Mouse (Mus musculus): Measurements from ENCODE around the gene Nedd9. TPM values are rescaled to one million over a fixed set of nuclear protein-coding genes. Genes with fewer than 3 reads are reported as not detected.

Gene Nedd9
- polyA plus RNA-seq, 1 experiment, result 26.5 TPM

- H3K4me1 ChIP-seq (ENCODE audit: control insufficient read depth, insufficient read depth, low read length), result peaks cover 2% of the 10 kb centered on the region; the same call in 1 of the 2 replicates
- TF ChIP-seq POLR2A (IDR thresholded peaks at IDR 0.05; ENCODE audit: borderline replicate concordance, control insufficient read depth, low read depth, low read length) (no peak), CTCF (IDR thresholded peaks at IDR 0.05; ENCODE audit: control insufficient read depth, insufficient read depth, low read length) (no peak)
- H3K4me3 ChIP-seq (replicated peaks; ENCODE audit: control insufficient read depth, low read depth, low read length), result no peak overlapping the region
- H3K27ac ChIP-seq (ENCODE audit: control insufficient read depth, insufficient read depth, low read depth, low read length, poor library complexity), result no peak overlapping the region
- WGBS, result 85% methylated on average over 10 of the region's 10 CpGs
Observed at GRCm38 (mm10) chr13:41457798-41458390, 29.3 kb downstream of the Nedd9 start.

- H3K27ac ChIP-seq (ENCODE audit: control insufficient read depth, insufficient read depth, low read depth, low read length, poor library complexity), result no peak overlapping the region
- no peak for TF ChIP-seq CTCF (IDR thresholded peaks at IDR 0.05; ENCODE audit: control insufficient read depth, insufficient read depth, low read length)
- no peak for TF ChIP-seq POLR2A (IDR thresholded peaks at IDR 0.05; ENCODE audit: borderline replicate concordance, control insufficient read depth, low read depth, low read length)
- 71% methylated on average over 7 of the region's 7 CpGs for WGBS
- H3K4me1 ChIP-seq (ENCODE audit: control insufficient read depth, insufficient read depth, low read length), result peaks cover 2% of the 10 kb centered on the region; the same call in 1 of the 2 replicates
- H3K4me3 ChIP-seq (replicated peaks; ENCODE audit: control insufficient read depth, low read depth, low read length), result no peak overlapping the region
Observed at GRCm38 (mm10) chr13:41457030-41457797, 29.9 kb downstream of the Nedd9 start.

- no peak for TF ChIP-seq CTCF (IDR thresholded peaks at IDR 0.05; ENCODE audit: control insufficient read depth, insufficient read depth, low read length)
- no peak for TF ChIP-seq POLR2A (IDR thresholded peaks at IDR 0.05; ENCODE audit: borderline replicate concordance, control insufficient read depth, low read depth, low read length)
Observed at GRCm38 (mm10) chr13:41456292-41457029, 30.7 kb downstream of the Nedd9 start.

GRCm38 (mm10) chr13:41453227-41454193 lies 33.7 kb downstream of the Nedd9 start:
- TF ChIP-seq CTCF (IDR thresholded peaks at IDR 0.05; ENCODE audit: control insufficient read depth, insufficient read depth, low read length) (no peak), POLR2A (IDR thresholded peaks at IDR 0.05; ENCODE audit: borderline replicate concordance, control insufficient read depth, low read depth, low read length) (no peak)
- Histone ChIP-seq H3K4me1 (ENCODE audit: control insufficient read depth, insufficient read depth, low read length) (no peaks in the 10 kb centered on the region), H3K4me3 (replicated peaks; ENCODE audit: control insufficient read depth, low read depth, low read length) (no peak overlapping the region), H3K27ac (ENCODE audit: control insufficient read depth, insufficient read depth, low read depth, low read length, poor library complexity) (no peak overlapping the region)
- 83% methylated on average over 15 of the region's 15 CpGs for WGBS

More at GRCm38 (mm10) chr13:41456292-41457029, 30.7 kb downstream of the Nedd9 start:
- Histone ChIP-seq H3K4me1 (ENCODE audit: control insufficient read depth, insufficient read depth, low read length) (peaks cover 2% of the 10 kb centered on the region; the same call in 1 of the 2 replicates), H3K27ac (ENCODE audit: control insufficient read depth, insufficient read depth, low read depth, low read length, poor library complexity) (no peak overlapping the region), H3K4me3 (replicated peaks; ENCODE audit: control insufficient read depth, low read depth, low read length) (no peak overlapping the region)
- 74% methylated on average over 14 of the region's 14 CpGs for whole genome bisulfite sequencing

GRCm38 (mm10) chr13:41450821-41451220 lies 36.3 kb downstream of the Nedd9 start:
- WGBS, result 84% methylated on average over 6 of the region's 6 CpGs
- Histone ChIP-seq H3K27ac (ENCODE audit: control insufficient read depth, insufficient read depth, low read depth, low read length, poor library complexity) (no peak overlapping the region), H3K4me1 (ENCODE audit: control insufficient read depth, insufficient read depth, low read length) (no peaks in the 10 kb centered on the region), H3K4me3 (replicated peaks; ENCODE audit: control insufficient read depth, low read depth, low read length) (no peak overlapping the region)
- TF ChIP-seq POLR2A (IDR thresholded peaks at IDR 0.05; ENCODE audit: borderline replicate concordance, control insufficient read depth, low read depth, low read length) (no peak), CTCF (IDR thresholded peaks at IDR 0.05; ENCODE audit: control insufficient read depth, insufficient read depth, low read length) (no peak)

GRCm38 (mm10) chr13:41449211-41449610 lies 38.0 kb downstream of the Nedd9 start:
- no peaks in the 10 kb centered on the region for H3K4me1 ChIP-seq (ENCODE audit: control insufficient read depth, insufficient read depth, low read length)
- H3K4me3 ChIP-seq (replicated peaks; ENCODE audit: control insufficient read depth, low read depth, low read length), result no peak overlapping the region
- TF ChIP-seq POLR2A (IDR thresholded peaks at IDR 0.05; ENCODE audit: borderline replicate concordance, control insufficient read depth, low read depth, low read length), result no peak
- no peak for TF ChIP-seq CTCF (IDR thresholded peaks at IDR 0.05; ENCODE audit: control insufficient read depth, insufficient read depth, low read length)
- WGBS, result 51% methylated on average over 2 of the region's 2 CpGs
- no peak overlapping the region for H3K27ac ChIP-seq (ENCODE audit: control insufficient read depth, insufficient read depth, low read depth, low read length, poor library complexity)

GRCm38 (mm10) chr13:41447209-41447608 lies 40.0 kb downstream of the Nedd9 start:
- Histone ChIP-seq H3K4me3 (replicated peaks; ENCODE audit: control insufficient read depth, low read depth, low read length) (no peak overlapping the region), H3K27ac (ENCODE audit: control insufficient read depth, insufficient read depth, low read depth, low read length, poor library complexity) (no peak overlapping the region), H3K4me1 (ENCODE audit: control insufficient read depth, insufficient read depth, low read length) (no peaks in the 10 kb centered on the region)
- TF ChIP-seq POLR2A (IDR thresholded peaks at IDR 0.05; ENCODE audit: borderline replicate concordance, control insufficient read depth, low read depth, low read length) (no peak), CTCF (IDR thresholded peaks at IDR 0.05; ENCODE audit: control insufficient read depth, insufficient read depth, low read length) (no peak)
- WGBS, result 76% methylated on average over 6 of the region's 6 CpGs

Data from bone marrow, adult 2 months (tissue).